Mouse (Mus musculus): ENCODE data around the gene Nos1ap.
A peak's percentile ranks its signal among the peaks of the same experiment; 100 is the strongest.

Gene Nos1ap

DNA sequence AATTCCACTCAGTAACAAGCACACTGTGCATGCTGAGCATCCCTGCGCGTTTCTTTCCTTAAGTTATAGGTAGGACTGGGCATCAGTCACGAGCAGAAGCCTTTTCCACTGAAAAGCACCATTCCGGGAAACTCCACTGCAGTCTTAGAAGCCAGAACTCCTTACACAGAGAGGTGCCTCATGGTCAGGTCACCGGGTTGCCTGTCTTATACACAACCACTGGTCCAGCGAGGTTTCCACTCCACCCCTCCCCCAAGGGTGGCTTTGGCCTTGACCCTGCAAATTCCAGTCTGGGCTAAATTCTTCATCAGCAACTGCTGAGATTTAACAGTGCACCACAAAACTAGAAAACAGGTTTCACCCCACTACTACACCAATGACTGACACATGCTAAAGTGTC, 1.3 kb downstream of the Nos1ap start:
- DNase-seq (ENCODE audit: low spot score) = no peak

DNA sequence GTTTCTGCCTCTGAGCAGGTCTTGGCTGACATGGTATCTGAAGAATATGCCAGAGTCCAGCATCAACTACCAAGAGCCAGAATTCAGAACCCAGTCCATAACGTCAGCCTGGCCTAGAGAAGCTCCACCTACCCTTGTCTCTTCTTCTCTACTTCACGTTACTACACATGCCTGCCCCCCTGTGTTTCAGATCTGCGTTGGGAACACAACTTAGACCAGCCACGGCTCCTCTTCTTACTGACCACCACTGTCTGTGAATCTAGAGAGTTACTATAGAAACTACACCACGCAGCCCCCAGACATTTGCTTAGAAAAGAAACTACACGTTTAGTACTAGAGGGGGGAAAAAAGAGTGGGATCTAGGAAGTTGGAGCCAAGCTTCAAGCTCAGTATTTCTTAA, 2.9 kb downstream of the Nos1ap start:
- no peak for DNase-seq (ENCODE audit: low spot score)

DNA sequence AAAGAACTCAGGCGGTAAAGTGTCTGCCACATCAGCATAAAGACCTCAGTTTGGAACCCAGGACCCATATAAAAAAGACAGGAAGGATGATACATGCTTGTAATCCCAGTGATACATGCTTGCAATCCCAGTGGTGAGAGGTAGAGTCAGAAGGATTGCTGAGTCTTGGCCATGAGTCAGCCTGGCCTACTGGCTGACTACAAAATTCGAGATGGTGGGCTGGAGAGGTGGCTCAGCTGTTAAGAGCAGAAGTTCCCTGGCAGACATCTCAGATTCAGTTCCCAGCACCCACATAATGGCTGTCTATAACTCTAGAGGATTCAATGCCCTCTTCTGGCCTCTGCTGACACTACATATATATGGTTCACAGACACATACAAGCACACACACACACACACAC, 5.7 kb downstream of the Nos1ap start:
- DNase-seq (ENCODE audit: low spot score) = no peak

DNA sequence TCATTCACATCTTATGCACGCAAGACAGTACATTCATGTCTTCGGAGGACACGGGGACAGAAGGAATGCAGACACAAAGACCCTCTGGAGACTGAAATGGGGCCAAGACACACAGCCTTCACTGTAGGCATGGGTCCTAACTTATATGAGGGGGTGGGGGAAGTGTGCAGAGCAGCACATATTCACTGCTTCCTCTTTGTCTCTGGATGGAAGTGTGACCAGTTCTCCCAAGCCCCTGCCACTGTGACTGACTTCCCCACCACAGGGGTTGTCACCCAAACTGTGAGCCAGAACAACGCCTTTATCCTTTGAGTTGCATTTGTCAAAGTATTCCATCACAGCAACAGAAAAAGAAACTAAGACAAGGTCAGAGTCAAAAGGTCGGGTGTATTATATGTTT, 7.3 kb downstream of the Nos1ap start:
- DNase-seq (ENCODE audit: low spot score) = no peak

DNA sequence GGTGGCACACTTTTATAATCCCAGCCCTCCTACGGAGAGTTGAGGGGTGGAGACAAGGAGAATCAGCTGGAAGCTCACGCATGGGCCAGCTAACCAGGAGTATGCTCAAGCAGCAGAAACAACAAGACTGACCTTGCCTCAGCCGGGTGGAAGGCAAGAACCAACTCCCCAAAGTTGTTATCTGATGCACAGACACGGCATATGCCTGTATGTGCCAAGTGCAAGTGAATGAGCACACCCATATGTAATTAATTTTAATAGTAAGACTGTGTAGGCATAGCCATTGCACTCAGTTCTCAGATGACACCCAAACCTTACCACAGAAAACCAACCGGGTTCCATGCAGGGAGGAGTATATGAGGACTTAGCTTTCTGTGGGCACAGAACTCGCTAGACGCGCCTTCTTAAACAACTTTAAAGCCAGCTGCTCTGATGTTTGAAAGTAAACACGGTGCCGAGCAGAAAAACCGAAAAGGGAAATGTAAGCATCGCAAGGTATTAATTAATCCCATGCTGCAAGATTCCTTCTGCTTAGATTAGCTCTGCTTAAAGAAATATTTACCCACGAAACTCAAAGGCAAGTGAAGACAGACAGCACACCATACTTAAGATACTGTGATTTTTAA, 9.1 kb downstream of the Nos1ap start:
- no peak for DNase-seq (ENCODE audit: low spot score)

DNA sequence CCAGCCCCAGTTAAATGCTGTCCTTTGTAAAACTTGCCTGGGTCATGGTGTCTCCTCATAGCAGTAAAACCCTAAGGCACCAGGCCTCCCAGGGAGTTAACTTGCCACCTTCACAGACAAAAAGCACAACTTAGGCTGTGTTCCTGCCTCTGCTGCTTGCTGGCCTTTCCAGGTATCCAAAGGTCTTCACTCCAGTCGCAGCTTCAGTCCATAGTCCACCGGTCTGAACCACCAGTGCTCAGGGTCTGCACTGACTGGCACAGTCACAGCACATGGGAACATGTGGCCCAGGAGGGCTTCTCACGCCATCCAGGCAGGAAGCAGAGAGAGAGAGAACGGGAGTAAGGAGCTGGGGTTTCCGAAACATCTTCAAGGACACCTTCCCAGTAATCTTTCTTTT, 10.2 kb downstream of the Nos1ap start:
- DNase-seq (ENCODE audit: low spot score) = no peak

DNA sequence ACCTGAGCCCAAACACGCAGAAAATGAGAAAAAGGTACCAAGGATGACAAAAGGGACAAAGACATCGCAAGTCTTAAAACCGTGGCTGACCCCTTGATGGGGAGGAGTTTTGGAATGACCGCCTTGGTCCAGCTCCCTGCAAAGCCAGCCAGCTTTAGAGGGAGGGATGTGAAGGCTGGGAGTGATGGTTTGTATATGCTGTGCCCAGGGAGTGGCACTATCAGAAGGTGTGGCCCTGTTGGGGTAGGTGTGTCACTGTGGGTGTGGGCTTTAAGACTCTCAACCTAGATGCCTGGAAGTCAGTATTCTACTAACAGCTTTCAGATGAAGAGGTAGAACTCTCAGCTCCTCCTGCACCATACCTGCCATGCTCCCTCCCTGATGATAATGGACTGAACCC, 10.6 kb downstream of the Nos1ap start:
- no peak for DNase-seq (ENCODE audit: low spot score)

DNA sequence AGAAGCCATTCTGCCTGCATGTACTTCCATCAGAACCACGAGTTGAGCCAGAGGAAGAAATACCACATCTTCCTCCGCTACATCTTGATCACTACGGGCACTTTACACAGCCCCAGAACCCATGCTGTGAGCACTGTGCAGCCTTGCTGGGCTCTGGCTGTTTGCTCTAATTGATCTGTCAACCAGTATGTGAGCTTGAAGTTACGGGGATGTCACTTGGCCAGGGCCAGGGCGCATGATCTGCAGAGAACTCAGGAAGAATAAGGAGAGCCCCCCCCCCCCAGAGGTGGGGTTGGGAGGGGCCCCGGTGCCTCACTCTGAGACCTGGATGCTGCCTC, 13.0 kb downstream of the Nos1ap start:
- no peak for DNase-seq (ENCODE audit: low spot score)

DNA sequence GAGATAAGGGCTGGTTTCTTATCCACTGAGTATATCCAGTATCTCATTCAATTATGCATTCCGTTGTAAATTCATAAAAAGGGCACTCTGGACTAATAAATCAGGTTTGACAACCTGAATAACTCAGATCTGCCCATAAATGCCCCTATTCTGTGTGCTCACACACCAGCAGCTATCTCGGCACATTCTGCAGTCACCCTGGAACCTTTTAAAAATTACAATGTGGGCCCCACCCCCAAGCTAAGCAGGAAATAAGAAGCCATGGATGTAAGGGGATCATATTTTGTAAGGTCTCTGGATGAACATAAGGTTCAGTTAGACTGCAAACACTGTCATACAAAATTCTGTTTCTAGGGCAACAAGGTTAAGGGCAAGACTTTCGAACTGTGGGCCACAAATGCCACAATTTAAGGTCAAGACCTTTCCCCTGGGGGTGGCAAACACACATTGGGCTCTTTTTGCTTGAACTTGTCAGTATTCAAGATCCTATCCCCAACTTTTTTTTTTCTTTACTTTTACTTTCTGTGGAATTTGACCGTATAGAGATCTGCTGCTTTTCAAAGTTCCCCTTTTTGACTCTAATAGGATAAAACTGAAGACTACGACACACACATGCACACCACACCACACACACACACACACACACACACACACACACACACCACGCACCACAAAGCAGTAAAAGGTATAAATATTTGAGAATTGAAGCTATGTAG, 13.5 kb downstream of the Nos1ap start:
- DNase-seq (ENCODE audit: low spot score) = no peak

DNA sequence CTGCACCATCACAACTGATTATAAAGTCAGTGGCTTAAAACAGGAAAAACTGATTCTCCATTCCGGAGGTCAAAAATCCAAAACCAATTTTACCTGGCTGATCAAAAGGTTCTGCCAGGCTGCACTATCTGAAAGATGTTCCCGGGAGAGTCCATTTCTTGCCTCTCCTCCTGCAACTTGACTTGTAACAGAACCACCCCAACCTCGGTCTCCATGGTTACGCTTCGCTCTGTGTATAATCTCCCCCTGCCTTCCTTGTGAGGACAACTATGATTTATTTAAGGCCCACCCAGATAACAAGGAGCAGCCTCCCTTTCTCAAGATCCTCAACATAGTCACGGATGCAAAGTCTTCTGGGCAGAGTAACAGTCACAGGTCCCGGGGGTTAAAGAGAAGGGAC, 16.5 kb downstream of the Nos1ap start:
- DNase-seq (ENCODE audit: low spot score) = no peak

DNA sequence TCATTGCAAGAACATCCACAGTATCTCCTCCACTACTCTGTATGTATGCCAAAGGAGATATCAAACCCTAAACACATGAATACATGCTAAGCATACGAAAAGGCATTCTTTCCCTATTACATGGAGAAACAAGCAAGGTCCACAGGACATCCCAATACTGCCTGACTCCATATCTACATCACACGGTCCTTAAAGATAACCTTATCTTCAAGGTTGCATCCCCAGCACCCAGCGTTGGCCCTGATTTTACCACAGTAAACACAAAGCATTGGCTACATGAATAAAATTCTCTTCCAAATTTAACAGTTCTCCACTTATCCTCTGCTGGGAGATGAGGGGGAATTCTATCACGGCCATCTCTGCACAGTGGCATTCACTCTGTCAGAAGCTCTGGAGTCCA, 22.7 kb downstream of the Nos1ap start:
- DNase-seq (ENCODE audit: low spot score) = no peak

DNA sequence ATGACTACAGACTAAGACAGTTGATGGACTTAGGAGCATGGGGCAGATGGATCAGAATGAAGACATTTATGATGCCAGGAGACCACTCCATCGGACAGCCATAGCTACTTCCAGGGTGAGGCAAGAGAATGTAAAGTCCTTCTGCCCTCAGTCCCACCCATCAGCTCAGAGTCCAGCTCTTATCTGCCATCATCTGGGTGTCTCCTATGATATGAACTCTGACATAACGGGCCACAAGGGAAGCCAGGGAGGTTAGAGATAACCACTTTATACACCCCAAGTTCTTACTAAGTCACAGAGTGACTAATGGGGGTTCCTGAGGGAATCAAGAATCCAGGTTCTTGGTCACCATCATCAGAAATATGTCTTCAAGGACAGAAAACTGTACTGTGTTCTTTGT, 23.1 kb downstream of the Nos1ap start:
- DNase-seq (ENCODE audit: low spot score) = no peak

DNA sequence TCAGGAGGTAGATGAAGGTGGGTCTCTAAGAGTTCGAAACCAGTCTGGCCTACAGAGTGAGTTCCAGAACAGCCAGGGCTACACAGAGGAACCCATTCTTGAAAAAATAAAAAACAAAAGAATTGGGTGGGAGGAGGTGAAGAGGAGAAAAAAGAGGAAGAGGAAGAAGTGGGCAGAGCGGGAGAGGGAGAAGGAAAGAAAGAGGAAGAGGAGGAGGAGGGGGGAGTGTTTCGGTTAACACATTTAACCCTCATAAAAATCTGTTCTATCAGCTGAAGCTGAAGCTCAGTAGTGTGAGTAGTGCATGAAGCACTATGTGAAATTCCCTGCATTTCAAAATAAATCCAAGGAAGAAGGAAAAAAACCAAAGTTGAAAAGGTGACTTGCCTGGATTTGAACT, 24.7 kb downstream of the Nos1ap start:
- no peak for DNase-seq (ENCODE audit: low spot score)

DNA sequence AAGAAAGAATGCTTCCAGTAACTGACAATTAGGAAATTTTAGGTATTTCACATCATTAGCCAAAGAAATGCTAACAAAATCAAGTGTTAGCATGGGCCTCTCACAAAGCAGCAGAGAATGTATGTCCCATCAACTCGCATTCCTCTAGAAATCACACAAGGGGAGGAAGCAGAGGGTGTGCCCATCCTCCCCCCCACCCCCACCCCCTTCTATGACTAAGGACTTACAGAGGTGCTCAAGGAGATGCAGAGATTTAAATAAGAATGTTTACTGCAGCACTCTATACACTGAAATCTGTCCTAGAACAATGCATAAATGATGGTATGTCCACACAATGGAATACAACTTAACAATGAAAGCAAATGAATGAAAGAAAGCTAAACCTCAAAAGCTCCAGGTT, 27.2 kb downstream of the Nos1ap start:
- DNase-seq (ENCODE audit: low spot score) = no peak

DNA sequence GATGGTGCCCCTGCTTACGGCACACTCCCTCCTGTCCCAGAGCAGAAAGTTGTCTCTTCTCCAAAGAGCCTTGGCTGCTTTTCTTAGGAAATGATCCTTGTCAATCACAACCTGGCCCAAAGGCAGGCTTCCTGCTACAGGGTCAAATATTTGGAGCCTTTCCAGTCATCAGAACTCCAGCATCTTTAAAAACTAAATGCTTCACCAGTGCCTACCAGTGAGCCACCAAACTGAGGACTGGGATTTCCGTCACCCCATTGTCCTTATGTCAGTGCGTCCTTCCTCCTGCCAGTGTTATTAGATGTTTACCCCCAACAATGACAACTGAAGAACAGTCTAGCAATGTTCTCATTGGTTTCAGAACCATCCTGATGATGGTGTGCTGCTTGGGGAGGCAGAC, 28.9 kb downstream of the Nos1ap start:
- DNase-seq (ENCODE audit: low spot score) = no peak

DNA sequence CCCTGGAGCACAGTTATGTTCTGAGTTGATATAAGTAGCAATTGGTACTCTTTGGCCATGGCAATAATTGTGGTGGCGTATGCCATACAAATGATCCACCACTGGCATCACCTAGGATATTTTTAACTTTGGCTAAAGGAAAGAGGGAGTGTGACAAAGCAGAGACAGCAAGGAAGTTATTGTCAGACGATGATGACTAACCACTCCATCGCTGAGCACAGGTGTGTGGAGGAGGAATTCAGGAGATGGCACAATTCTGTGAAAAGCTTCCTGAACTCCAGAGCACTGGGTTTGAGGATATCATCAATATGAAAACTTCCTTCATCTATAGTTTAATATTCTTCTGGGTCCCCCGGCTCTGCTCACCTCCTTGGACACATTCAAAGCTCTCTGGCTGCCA, 31.7 kb downstream of the Nos1ap start:
- no peak for DNase-seq (ENCODE audit: low spot score)

DNA sequence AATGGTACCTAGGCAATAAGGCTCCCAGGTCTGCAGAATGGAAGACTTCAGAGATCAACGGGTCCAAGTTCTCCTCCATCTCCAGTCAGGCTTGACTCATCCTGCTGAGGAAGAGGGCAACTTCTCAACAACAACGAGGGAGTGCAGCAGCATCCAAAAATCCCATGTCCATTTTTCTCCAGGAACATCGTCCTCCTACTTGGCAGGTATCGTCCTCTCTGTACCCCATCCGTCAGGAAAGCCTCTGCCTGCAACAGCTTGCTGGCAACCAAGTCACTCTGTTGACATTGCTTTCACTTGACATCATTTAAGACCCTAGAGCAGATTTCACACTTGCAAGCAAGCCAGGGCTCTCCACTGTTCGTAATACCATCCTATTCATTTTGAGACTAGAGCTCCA, 33.0 kb downstream of the Nos1ap start:
- no peak for DNase-seq (ENCODE audit: low spot score)

DNA sequence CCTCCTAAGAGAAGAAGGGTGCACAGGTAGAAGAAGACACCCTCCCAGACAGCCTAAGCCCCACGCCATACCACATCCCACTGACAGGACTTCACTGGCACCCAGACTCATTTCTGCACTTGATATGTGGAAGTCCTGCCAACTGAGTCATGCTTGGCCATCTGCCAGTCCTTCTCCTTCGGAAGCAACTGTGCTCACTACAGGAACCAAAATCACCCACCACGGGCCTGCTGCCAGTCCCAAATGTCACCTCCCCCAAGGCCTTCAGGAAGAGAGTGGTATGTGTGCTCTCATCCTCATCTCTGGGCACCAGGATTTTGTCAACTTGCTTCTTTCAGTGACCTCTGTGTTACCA, 34.7 kb downstream of the Nos1ap start:
- peak; percentile 63 for DNase-seq (ENCODE audit: low spot score)

DNA sequence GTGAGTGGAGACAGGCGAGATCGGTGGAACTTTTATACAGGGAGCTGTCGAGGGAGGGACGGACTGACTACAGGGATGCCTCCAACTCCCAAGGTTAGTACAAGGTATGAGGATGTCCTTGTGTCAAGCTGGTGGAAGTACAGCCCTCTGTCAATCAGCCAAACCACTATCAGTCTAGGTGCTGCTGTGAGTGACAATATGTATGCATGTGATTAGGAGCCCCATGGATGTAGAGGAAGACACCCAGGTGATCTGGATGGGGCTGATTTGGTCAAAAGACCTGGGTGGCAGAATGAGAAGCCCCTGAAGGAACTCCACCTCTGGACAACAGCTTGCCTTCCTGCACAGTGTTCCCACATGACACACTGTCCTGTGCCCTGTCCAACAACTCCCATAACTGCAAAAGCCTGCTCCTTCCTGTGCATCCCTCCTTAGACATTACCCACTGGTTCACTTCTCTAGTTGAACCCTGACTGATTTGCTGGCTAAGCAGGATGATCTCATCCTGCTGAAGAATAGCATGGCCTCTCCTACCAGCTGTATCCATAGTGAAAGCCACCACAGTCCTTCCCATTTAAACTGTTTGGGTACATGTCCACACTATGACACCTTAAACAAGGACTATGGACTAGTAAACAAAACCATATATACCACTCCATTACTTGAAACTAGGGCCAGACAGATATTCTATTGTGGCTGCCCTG, 35.3 kb downstream of the Nos1ap start:
- no peak for DNase-seq (ENCODE audit: low spot score)

DNA sequence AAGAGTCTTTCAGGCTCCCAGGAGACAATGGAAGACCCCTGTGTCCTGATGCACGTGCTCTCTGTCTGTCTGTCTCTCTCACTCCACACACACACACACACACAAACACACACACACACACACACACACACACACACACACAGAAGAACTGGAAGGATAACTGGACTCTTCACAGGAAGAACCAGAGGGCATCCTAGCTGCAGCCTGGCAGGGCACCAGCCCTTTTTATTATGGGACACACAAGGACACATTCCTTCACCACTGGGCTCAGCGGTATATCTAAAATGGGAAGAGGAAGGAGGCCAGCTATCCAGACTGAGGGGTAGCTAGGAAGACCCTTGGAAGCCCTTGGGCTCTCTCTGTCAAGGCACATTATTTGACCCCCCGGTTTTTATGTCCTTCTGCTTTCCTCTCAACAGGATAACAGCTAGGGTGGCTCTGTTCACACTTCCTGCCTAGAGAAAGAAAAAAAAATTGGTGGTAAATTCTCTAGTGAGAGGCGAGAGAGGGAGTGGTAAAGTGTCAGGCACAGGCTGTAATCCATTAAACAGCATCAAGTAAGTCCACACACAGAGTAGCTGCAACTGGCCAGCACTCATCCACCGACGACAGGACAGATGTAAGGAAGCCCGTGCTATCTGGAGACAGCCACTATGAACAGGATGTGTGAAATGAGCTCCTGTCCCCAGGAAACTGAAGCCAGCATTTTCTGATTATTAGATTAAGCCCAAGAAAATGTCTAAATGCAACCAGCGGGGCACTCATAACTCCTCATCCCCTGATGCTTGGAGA, 38.8 kb downstream of the Nos1ap start:
- DNase-seq (ENCODE audit: low spot score) = no peak

DNA sequence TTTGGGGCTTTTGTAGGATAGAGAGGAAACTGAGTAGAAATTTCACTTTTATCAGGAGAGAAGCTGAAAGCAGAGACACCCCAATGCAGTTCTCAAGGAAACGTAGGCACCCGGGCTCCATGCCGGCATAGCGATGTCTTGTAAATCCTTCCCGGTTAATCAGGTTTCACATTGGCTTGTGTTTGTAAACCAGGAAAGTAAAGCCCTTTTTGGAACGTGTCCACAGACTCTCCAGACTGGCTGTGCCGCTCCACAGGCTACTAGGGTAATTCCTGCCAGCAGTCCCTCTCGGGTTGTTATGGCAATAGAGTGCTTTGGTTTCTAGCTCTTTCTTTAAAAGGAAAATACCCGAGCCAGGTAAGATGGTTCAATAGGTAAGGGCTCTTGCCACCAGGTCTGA, 40.6 kb downstream of the Nos1ap start:
- DNase-seq (ENCODE audit: low spot score) = peak; percentile 21

DNA sequence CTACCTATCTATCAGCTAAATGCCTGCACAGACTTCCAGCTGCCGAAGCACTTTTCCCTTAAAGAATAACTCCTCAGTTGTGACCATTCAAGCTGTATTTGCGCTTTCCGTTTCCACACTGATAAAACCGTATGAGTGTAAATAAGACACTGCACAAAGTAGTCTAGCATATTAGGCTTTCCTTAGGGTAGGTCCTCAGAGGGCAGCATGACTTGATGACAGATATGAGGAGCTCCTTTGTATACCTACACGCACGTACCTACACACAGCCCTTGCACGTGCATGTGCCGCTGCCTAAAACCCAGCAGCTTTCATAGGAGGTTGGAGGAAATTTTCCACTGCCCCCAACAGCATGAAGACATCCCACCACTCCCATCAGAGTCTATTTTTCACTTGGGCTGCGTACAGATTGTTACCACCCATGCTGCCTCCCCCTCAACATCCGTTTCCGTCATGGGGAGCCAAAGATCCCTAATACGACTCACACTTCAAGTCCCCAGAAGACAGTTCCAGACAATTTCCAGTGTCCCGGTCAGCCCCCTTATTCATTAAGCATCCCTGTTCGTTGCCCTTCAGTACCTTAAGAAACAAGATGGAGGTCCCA, 41.4 kb downstream of the Nos1ap start:
- DNase-seq (ENCODE audit: low spot score) = no peak

DNA sequence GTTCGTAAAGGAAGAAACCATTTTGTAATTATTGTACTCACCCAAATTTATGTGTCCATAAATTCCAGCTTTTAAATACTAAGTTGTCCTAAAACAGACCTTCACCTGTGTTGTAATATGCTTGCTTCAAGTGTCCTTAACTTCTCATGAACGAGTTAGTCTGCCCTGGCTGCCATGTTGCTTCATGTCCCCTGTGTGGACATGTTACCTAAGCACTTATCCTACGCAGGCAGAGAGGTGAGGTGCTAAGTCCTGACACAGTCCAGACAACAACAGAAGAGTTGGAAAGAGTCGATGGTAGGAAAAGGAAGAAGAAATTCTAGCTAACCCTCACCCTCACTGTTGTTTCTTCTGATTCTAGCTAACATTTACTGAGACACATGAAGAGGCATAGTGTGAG, 43.4 kb downstream of the Nos1ap start:
- no peak for DNase-seq (ENCODE audit: low spot score)

All from ovary, postnatal 36 days (tissue).